Mouse (Mus musculus): ENCODE results near the gene Gm17387. TPM values are rescaled to one million over a fixed set of nuclear protein-coding genes. Genes with fewer than 3 reads are reported as not detected.
"Not testable (repeated sequence)": the region's sequence is repeated elsewhere in the genome, so short reads cannot be mapped to it uniquely, and the experiment has no call there.

The Gm17387 gene
- polyA plus RNA-seq, 1 experiment from 2014 or later = not detected

GRCm38 (mm10) chr7:141010593-141010992 lies 18.3 kb upstream of the Gm17387 start, which contains the start of gene Ifitm3:
TSS of gene Ifitm3 (minus strand) at chr7:141010770.
- Histone ChIP-seq H3K9ac (ENCODE audit: low read depth, low read length) (peak within 1 kb of the TSS; percentile 34; the same call in 1 of the 2 replicates), H3K27ac (ENCODE audit: low read depth, low read length) (peak within 1 kb of the TSS; percentile 77), H3K4me3 (ENCODE audit: low read depth, low read length) (peak within 1 kb of the TSS; percentile 46), H3K9me3 (ENCODE audit: control insufficient read depth) (no peaks in the 10 kb centered on the region), H3K36me3 (ENCODE audit: control insufficient read depth, insufficient read depth) (no peaks in the 10 kb centered on the region), H3K27me3 (replicated peaks; ENCODE audit: control insufficient read depth, insufficient read depth, low read length) (no peaks in the 10 kb centered on the region), H3K4me1 (replicated peaks; ENCODE audit: control insufficient read depth, insufficient read depth, low read length) (0 out of 2 replicates have a peak, but pooled peaks cover 5% of the 10 kb centered on the region), H3K4me2 (replicated peaks; ENCODE audit: low read depth) (peak within 1 kb of the TSS; percentile 58)
- TF ChIP-seq CTCF (IDR thresholded peaks at IDR 0.05; ENCODE audit: low read depth) = no peak
- ATAC-seq = 0 out of 2 replicates have a peak, but pooled peaks have one; percentile 9
- 30% methylated on average over 10 of the region's 10 CpGs for WGBS

DNA sequence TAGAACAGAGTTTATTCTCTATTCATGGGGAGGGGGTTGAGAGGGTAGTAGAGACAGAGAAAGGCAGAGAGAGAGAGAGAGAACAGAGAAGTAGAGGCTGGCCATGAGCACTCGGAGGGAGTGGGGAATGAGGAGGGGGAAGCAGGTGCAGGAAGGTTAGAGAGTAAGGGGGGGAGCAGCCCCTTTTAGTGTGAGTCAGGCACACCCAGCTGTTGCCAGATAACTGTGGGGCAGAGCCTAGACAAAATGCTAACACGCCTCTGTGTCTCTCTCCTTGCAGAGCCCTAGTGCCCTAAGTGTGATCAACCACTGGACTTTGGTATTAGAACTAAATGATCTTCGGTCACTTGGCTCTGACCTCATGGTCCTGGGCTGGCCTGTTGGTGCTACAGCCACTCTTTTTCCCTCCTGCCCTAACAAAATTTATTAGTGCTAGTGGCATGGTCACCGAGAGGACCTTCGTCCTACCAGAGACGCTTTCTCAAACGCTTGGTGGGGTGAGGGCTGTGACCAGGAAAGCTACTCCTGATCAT lies 17.6 kb upstream of the Gm17387 start:
- Histone ChIP-seq H3K9me3 (ENCODE audit: control insufficient read depth) (no peaks in the 10 kb centered on the region), H3K4me1 (replicated peaks; ENCODE audit: control insufficient read depth, insufficient read depth, low read length) (0 out of 2 replicates have a peak, but pooled peaks cover 5% of the 10 kb centered on the region), H3K9ac (ENCODE audit: low read depth, low read length) (no peak overlapping the region), H3K27ac (ENCODE audit: low read depth, low read length) (peak overlapping the region; percentile 77; the same call in 1 of the 2 replicates), H3K27me3 (replicated peaks; ENCODE audit: control insufficient read depth, insufficient read depth, low read length) (no peaks in the 10 kb centered on the region), H3K36me3 (ENCODE audit: control insufficient read depth, insufficient read depth) (no peaks in the 10 kb centered on the region), H3K4me3 (ENCODE audit: low read depth, low read length) (no peak overlapping the region), H3K4me2 (replicated peaks; ENCODE audit: low read depth) (no peak overlapping the region)
- WGBS = 82% methylated on average over 7 of the region's 7 CpGs
- no peak for TF ChIP-seq CTCF (IDR thresholded peaks at IDR 0.05; ENCODE audit: low read depth)
- no peak for ATAC-seq

DNA sequence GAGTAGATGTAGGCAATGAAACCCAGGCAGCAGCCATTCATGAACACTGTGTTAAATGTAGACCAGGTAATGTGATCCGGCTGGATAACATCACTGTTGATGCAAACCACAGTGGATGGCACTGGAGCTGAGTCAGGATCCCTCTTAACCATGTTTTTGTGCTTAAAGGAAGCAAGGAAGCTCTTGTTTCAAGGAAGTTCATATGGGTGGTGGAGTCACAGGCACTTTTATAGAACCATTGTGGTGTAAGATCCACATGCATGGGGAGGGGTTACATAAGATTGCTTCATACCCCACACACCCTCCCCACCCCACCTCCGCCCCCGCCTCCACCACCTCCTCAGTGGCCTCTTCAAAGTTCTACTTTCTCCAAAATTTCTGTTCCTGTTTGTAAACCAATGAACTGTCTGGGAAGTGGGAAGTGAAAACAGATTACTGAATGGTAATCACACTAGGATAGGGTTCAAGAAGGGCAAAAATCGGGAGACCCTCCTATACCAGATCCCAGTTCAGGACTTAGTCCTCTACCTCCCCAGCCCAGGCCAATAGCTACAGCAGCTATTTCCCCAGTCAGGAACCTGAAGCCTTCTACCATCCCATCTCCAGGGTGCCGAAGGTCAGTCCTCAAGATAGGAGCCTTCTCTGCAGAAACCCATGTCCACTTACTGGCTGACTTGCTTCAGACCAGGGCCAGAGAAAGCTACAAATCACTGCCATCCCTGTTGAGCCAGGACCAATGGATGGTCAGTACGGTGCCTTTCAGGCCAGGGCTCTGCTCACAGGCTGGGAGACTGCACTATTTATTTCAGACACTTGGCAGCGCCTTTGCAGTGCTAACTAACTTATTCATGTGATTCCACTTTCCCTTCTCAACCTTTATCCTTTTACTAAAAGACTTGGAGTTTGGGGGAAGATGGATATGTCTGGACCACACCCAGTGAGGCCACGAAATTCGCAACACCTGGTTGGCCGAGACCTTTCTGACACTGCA lies 11.9 kb upstream of the Gm17387 start:
- Histone ChIP-seq H3K4me2 (replicated peaks; ENCODE audit: low read depth) (no peak overlapping the region), H3K27me3 (replicated peaks; ENCODE audit: control insufficient read depth, insufficient read depth, low read length) (no peaks in the 10 kb centered on the region), H3K9me3 (ENCODE audit: control insufficient read depth) (no peaks in the 10 kb centered on the region), H3K4me1 (replicated peaks; ENCODE audit: control insufficient read depth, insufficient read depth, low read length) (no peaks in the 10 kb centered on the region), H3K27ac (ENCODE audit: low read depth, low read length) (no peak overlapping the region), H3K36me3 (ENCODE audit: control insufficient read depth, insufficient read depth) (no peaks in the 10 kb centered on the region), H3K4me3 (ENCODE audit: low read depth, low read length) (no peak overlapping the region), H3K9ac (ENCODE audit: low read depth, low read length) (no peak overlapping the region)
- no peak for ATAC-seq
- WGBS = 80% methylated on average over 10 of the region's 10 CpGs
- peak; percentile 35; the same call in 1 of the 2 replicates for TF ChIP-seq CTCF (IDR thresholded peaks at IDR 0.05; ENCODE audit: low read depth)

GRCm38 (mm10) chr7:141017824-141018223 lies 11.1 kb upstream of the Gm17387 start, which contains the start of gene Ifitm6:
TSS of gene Ifitm6 (minus strand) at chr7:141017924.
- not testable (repeated sequence) for H3K27me3 ChIP-seq (replicated peaks; ENCODE audit: control insufficient read depth, insufficient read depth, low read length); H3K4me1 ChIP-seq (replicated peaks; ENCODE audit: control insufficient read depth, insufficient read depth, low read length); H3K36me3 ChIP-seq (ENCODE audit: control insufficient read depth, insufficient read depth); H3K27ac ChIP-seq (ENCODE audit: low read depth, low read length); H3K4me3 ChIP-seq (ENCODE audit: low read depth, low read length); H3K9ac ChIP-seq (ENCODE audit: low read depth, low read length); ATAC-seq; H3K9me3 ChIP-seq (ENCODE audit: control insufficient read depth); H3K4me2 ChIP-seq (replicated peaks; ENCODE audit: low read depth)
- WGBS = 89% methylated on average over 1 of the region's 1 CpGs

DNA sequence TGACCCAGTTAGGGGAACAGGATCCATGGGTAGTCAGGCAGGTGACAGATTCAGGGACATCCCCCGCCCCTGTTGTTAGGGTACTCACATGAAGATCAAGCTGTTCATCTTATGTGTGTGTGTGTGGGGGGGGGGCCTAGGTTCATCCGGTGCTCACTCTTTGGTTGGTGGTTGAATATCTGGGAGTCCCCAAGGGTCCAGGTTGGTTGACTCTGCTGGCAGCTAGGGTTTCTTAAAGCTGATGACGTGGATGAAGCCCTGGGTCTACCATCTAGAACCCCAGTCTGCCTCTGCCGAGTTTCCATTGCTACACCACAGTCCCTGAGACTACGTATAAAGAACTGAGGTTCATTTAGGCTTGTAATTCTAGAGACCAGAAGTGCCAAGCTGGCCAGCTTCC lies 9.9 kb upstream of the Gm17387 start:
- Histone ChIP-seq H3K9ac (ENCODE audit: low read depth, low read length) (no peak overlapping the region), H3K4me2 (replicated peaks; ENCODE audit: low read depth) (no peak overlapping the region), H3K27me3 (replicated peaks; ENCODE audit: control insufficient read depth, insufficient read depth, low read length) (no peaks in the 10 kb centered on the region), H3K4me3 (ENCODE audit: low read depth, low read length) (no peak overlapping the region), H3K4me1 (replicated peaks; ENCODE audit: control insufficient read depth, insufficient read depth, low read length) (no peaks in the 10 kb centered on the region), H3K27ac (ENCODE audit: low read depth, low read length) (no peak overlapping the region), H3K36me3 (ENCODE audit: control insufficient read depth, insufficient read depth) (no peaks in the 10 kb centered on the region), H3K9me3 (ENCODE audit: control insufficient read depth) (no peaks in the 10 kb centered on the region)
- ATAC-seq = no peak
- 96% methylated on average over 5 of the region's 5 CpGs for WGBS
- no peak for TF ChIP-seq CTCF (IDR thresholded peaks at IDR 0.05; ENCODE audit: low read depth)
